Mouse (Mus musculus): ENCODE results near the gene Nrip1. TPM values are rescaled to one million over a fixed set of nuclear protein-coding genes. Genes with fewer than 3 reads are reported as not detected.
"Not testable (repeated sequence)": the region's sequence is repeated elsewhere in the genome, so short reads cannot be mapped to it uniquely, and the experiment has no call there.

The Nrip1 gene
- polyA plus RNA-seq, 1 experiment from 2014 or later = 29.4 TPM

DNA sequence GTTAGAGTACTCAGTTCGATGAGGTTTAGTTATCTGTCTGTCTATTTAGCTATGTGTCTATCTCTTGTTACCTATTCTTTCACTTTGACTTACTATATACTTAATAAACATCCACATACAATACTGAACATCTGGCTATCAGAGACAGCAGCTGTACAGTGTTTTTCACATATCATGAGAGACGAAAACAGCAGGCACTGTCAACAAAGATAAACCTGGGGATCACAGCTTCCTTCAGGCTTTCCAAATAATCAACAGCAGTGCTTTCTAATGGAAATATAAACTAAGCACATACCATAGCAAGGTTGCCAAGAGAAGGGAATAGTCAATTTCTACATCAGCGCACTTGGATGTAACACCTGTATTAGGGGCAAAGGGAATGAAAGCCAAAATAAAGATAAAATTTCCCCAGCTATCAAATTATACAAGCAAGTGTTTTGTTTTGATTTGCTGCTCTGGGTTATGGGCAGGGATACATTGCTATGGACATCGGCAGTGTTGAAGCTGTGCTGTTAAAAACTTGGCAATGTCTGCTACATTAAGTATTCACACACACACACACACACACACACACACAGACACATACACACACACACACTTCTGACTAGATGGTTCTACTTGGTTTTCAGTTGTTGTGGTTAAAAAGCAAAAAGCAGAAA, 35.2 kb upstream of the Nrip1 start:
- ATAC-seq (replicated peaks; ENCODE audit: low FRiP score) (no peak), DNase-seq (ENCODE audit: low spot score) (no peak)
- Histone ChIP-seq H3K9me3 (ENCODE audit: control insufficient read depth, low read length) (no peaks in the 10 kb centered on the region), H3K9ac (ENCODE audit: low read length) (no peak overlapping the region), H3K4me3 (ENCODE audit: low read depth, low read length) (no peak overlapping the region), H3K36me3 (ENCODE audit: control insufficient read depth, insufficient read depth, low read length) (no peaks in the 10 kb centered on the region), H3K27me3 (ENCODE audit: control insufficient read depth, insufficient read depth, low read length) (no peaks in the 10 kb centered on the region), H3K4me1 (replicated peaks; ENCODE audit: control insufficient read depth, insufficient read depth, low read length) (no peaks in the 10 kb centered on the region), H3K27ac (ENCODE audit: low read depth, low read length) (no peak overlapping the region), H3K4me2 (ENCODE audit: low read depth, low read length, severe bottlenecking) (no peak overlapping the region)
- WGBS = 90% methylated on average over 4 of the region's 4 CpGs

DNA sequence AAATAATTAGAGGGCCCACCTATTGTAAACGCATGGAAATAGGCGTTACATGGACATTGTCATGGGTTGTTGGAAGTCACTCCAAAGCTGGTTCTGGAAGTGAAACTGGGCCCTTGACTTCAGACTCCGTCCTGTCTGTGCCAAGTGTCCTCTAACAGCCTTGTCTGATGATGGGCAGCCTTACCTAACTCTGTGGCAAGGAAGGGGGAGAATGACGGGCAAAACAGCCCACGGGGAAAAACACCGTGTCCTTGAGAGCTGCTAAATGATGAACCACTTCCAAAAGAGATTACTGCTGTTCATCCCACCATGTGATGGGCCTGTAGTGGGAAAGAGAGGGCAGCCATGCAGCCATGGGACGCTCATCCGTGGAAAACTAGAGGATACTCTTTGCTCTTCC, 34.6 kb upstream of the Nrip1 start:
- Histone ChIP-seq H3K36me3 (ENCODE audit: control insufficient read depth, insufficient read depth, low read length) (no peaks in the 10 kb centered on the region), H3K4me3 (ENCODE audit: low read depth, low read length) (no peak overlapping the region), H3K4me2 (ENCODE audit: low read depth, low read length, severe bottlenecking) (no peak overlapping the region), H3K9me3 (ENCODE audit: control insufficient read depth, low read length) (no peaks in the 10 kb centered on the region), H3K27ac (ENCODE audit: low read depth, low read length) (no peak overlapping the region), H3K27me3 (ENCODE audit: control insufficient read depth, insufficient read depth, low read length) (no peaks in the 10 kb centered on the region), H3K4me1 (replicated peaks; ENCODE audit: control insufficient read depth, insufficient read depth, low read length) (no peaks in the 10 kb centered on the region), H3K9ac (ENCODE audit: low read length) (no peak overlapping the region)
- ATAC-seq (replicated peaks; ENCODE audit: low FRiP score) (no peak), DNase-seq (ENCODE audit: low spot score) (no peak)
- 91% methylated on average over 8 of the region's 8 CpGs for WGBS

DNA sequence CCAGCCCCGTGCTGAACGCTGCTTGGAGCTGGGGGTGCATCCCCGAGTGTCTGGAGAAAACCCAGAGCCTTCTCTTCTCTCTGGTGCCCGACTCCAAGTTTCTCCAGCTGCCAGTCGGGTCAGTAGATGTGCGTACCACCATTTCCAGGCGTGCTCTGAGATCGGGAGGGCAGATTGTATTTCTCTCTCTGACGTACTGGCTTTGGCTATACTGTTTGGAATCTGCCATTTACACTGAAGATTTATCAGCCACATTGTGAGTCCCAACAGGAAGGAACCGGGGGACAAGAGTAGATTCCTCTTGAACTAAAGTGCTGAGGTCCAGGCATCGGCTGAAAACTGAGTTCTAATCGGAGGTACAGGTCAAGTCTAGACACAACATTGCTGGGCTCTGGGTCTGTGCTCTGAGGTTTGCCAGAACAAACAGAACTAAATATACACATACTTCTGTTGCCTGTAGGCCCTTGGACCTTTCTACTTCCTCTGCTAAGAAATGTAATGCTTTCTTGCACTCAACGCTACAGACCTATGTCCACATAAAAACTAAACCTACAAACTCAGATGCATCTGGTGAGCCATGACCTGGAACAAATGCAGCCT, 33.8 kb upstream of the Nrip1 start:
- Histone ChIP-seq H3K4me1 (replicated peaks; ENCODE audit: control insufficient read depth, insufficient read depth, low read length) (no peaks in the 10 kb centered on the region), H3K4me3 (ENCODE audit: low read depth, low read length) (no peak overlapping the region), H3K9ac (ENCODE audit: low read length) (no peak overlapping the region), H3K9me3 (ENCODE audit: control insufficient read depth, low read length) (no peaks in the 10 kb centered on the region), H3K27ac (ENCODE audit: low read depth, low read length) (no peak overlapping the region), H3K27me3 (ENCODE audit: control insufficient read depth, insufficient read depth, low read length) (no peaks in the 10 kb centered on the region), H3K36me3 (ENCODE audit: control insufficient read depth, insufficient read depth, low read length) (no peaks in the 10 kb centered on the region), H3K4me2 (ENCODE audit: low read depth, low read length, severe bottlenecking) (no peak overlapping the region)
- DNase-seq (ENCODE audit: low spot score) (no peak), ATAC-seq (replicated peaks; ENCODE audit: low FRiP score) (no peak)
- 82% methylated on average over 13 of the region's 13 CpGs for WGBS

GRCm38 (mm10) chr16:76406897-76407296, 33.3 kb upstream of the Nrip1 start:
- no peak overlapping the region for H3K4me2 ChIP-seq (ENCODE audit: low read depth, low read length, severe bottlenecking)
- no peaks in the 10 kb centered on the region for H3K9me3 ChIP-seq (ENCODE audit: control insufficient read depth, low read length)
- ATAC-seq (replicated peaks; ENCODE audit: low FRiP score) (no peak), DNase-seq (ENCODE audit: low spot score) (no peak)
- no peaks in the 10 kb centered on the region for H3K36me3 ChIP-seq (ENCODE audit: control insufficient read depth, insufficient read depth, low read length)
- H3K27me3 ChIP-seq (ENCODE audit: control insufficient read depth, insufficient read depth, low read length) = no peaks in the 10 kb centered on the region
- no peak overlapping the region for H3K27ac ChIP-seq (ENCODE audit: low read depth, low read length)
- no peak overlapping the region for H3K4me3 ChIP-seq (ENCODE audit: low read depth, low read length)
- 54% methylated on average over 7 of the region's 7 CpGs for WGBS
- H3K9ac ChIP-seq (ENCODE audit: low read length) = no peak overlapping the region
- no peaks in the 10 kb centered on the region for H3K4me1 ChIP-seq (replicated peaks; ENCODE audit: control insufficient read depth, insufficient read depth, low read length)

DNA sequence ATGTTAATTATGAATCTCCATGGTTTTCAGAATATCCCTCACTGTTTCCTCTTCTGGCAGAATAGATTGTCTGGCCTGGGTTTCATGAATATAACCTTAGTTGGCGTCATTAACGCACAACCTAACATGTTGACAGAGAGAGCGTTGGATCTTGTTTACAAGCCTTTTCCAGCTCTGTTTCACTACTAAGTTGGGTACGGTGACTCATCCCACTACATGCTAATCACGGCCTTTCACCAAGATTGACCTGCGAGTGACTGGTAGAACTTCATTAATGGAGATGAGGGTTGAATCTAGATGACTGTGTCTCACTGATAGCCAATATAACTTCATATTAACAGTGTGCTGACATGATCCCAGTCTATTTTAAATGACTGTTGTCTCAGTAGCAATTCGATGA, 32.7 kb upstream of the Nrip1 start:
- no peak for ATAC-seq (replicated peaks; ENCODE audit: low FRiP score)
- Histone ChIP-seq H3K4me1 (replicated peaks; ENCODE audit: control insufficient read depth, insufficient read depth, low read length) (no peaks in the 10 kb centered on the region), H3K4me2 (ENCODE audit: low read depth, low read length, severe bottlenecking) (no peak overlapping the region), H3K9ac (ENCODE audit: low read length) (no peak overlapping the region), H3K4me3 (ENCODE audit: low read depth, low read length) (no peak overlapping the region), H3K9me3 (ENCODE audit: control insufficient read depth, low read length) (no peaks in the 10 kb centered on the region), H3K36me3 (ENCODE audit: control insufficient read depth, insufficient read depth, low read length) (no peaks in the 10 kb centered on the region), H3K27ac (ENCODE audit: low read depth, low read length) (no peak overlapping the region), H3K27me3 (ENCODE audit: control insufficient read depth, insufficient read depth, low read length) (no peaks in the 10 kb centered on the region)
- 97% methylated on average over 7 of the region's 7 CpGs for WGBS
- no peak for DNase-seq (ENCODE audit: low spot score)

GRCm38 (mm10) chr16:76403305-76403704, 29.7 kb upstream of the Nrip1 start:
- H3K27me3 ChIP-seq (ENCODE audit: control insufficient read depth, insufficient read depth, low read length); DNase-seq (ENCODE audit: low spot score); H3K36me3 ChIP-seq (ENCODE audit: control insufficient read depth, insufficient read depth, low read length); H3K4me1 ChIP-seq (replicated peaks; ENCODE audit: control insufficient read depth, insufficient read depth, low read length); ATAC-seq (replicated peaks; ENCODE audit: low FRiP score); H3K27ac ChIP-seq (ENCODE audit: low read depth, low read length); H3K4me3 ChIP-seq (ENCODE audit: low read depth, low read length); H3K9ac ChIP-seq (ENCODE audit: low read length); H3K4me2 ChIP-seq (ENCODE audit: low read depth, low read length, severe bottlenecking); H3K9me3 ChIP-seq (ENCODE audit: control insufficient read depth, low read length): not testable (repeated sequence)
- 93% methylated on average over 24 of the region's 24 CpGs for WGBS

- WGBS = 79% methylated on average over 1 of the region's 1 CpGs
- Histone ChIP-seq H3K27ac (ENCODE audit: low read depth, low read length) (no peak overlapping the region), H3K36me3 (ENCODE audit: control insufficient read depth, insufficient read depth, low read length) (no peaks in the 10 kb centered on the region), H3K4me3 (ENCODE audit: low read depth, low read length) (no peak overlapping the region), H3K27me3 (ENCODE audit: control insufficient read depth, insufficient read depth, low read length) (no peaks in the 10 kb centered on the region), H3K9me3 (ENCODE audit: control insufficient read depth, low read length) (no peaks in the 10 kb centered on the region), H3K4me2 (ENCODE audit: low read depth, low read length, severe bottlenecking) (no peak overlapping the region), H3K9ac (ENCODE audit: low read length) (no peak overlapping the region), H3K4me1 (replicated peaks; ENCODE audit: control insufficient read depth, insufficient read depth, low read length) (no peaks in the 10 kb centered on the region)
- no peak for ATAC-seq (replicated peaks; ENCODE audit: low FRiP score)
- no peak for DNase-seq (ENCODE audit: low spot score)
Measured at GRCm38 (mm10) chr16:76396512-76396911, 22.9 kb upstream of the Nrip1 start.

GRCm38 (mm10) chr16:76393267-76393666, 19.6 kb upstream of the Nrip1 start:
- no peak for DNase-seq (ENCODE audit: low spot score)
- 70% methylated on average over 3 of the region's 3 CpGs for WGBS

DNA sequence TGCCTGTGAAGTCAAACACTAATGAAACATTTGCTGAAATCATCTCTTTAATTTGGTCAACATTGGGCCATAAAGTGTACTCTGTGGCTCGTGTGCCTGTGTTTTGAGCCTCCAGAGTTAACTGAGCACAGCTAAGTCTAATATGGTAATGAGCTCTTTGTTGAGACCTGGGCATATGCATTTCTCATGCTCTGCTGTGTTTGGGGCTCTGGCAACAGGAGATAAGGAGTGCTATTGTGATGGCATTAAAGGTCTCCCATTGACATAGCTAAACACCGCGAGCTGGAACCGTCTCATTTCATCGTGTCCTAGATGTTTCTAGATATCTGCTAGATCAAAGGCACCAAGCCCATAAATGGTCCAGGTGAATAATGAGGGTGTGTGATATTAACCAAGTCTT, 12.9 kb upstream of the Nrip1 start:
- ATAC-seq (replicated peaks; ENCODE audit: low FRiP score) (peak; percentile 33; the same call in 1 of the 2 replicates), DNase-seq (ENCODE audit: low spot score) (no peak)
- Histone ChIP-seq H3K4me3 (ENCODE audit: low read depth, low read length) (no peak overlapping the region), H3K27me3 (ENCODE audit: control insufficient read depth, insufficient read depth, low read length) (peaks cover 2% of the 10 kb centered on the region; the same call in 1 of the 2 replicates), H3K27ac (ENCODE audit: low read depth, low read length) (no peak overlapping the region), H3K36me3 (ENCODE audit: control insufficient read depth, insufficient read depth, low read length) (no peaks in the 10 kb centered on the region), H3K4me1 (replicated peaks; ENCODE audit: control insufficient read depth, insufficient read depth, low read length) (no peaks in the 10 kb centered on the region), H3K9me3 (ENCODE audit: control insufficient read depth, low read length) (no peaks in the 10 kb centered on the region), H3K9ac (ENCODE audit: low read length) (no peak overlapping the region), H3K4me2 (ENCODE audit: low read depth, low read length, severe bottlenecking) (no peak overlapping the region)
- WGBS = 37% methylated on average over 5 of the region's 5 CpGs

More at GRCm38 (mm10) chr16:76393267-76393666, 19.6 kb upstream of the Nrip1 start:
- H3K9me3 ChIP-seq (ENCODE audit: control insufficient read depth, low read length) = no peaks in the 10 kb centered on the region
- H3K27me3 ChIP-seq (ENCODE audit: control insufficient read depth, insufficient read depth, low read length) = peaks cover 2% of the 10 kb centered on the region; the same call in 1 of the 2 replicates
- no peaks in the 10 kb centered on the region for H3K36me3 ChIP-seq (ENCODE audit: control insufficient read depth, insufficient read depth, low read length)
- no peak for ATAC-seq (replicated peaks; ENCODE audit: low FRiP score)
- no peak overlapping the region for H3K27ac ChIP-seq (ENCODE audit: low read depth, low read length)
- H3K4me2 ChIP-seq (ENCODE audit: low read depth, low read length, severe bottlenecking) = no peak overlapping the region
- no peaks in the 10 kb centered on the region for H3K4me1 ChIP-seq (replicated peaks; ENCODE audit: control insufficient read depth, insufficient read depth, low read length)
- H3K4me3 ChIP-seq (ENCODE audit: low read depth, low read length) = no peak overlapping the region
- H3K9ac ChIP-seq (ENCODE audit: low read length) = no peak overlapping the region

Measured in forebrain, embryonic 11.5 days (tissue).